8 mouse cellular contexts compared by ENCODE assay signal in the genomic region with DNA sequence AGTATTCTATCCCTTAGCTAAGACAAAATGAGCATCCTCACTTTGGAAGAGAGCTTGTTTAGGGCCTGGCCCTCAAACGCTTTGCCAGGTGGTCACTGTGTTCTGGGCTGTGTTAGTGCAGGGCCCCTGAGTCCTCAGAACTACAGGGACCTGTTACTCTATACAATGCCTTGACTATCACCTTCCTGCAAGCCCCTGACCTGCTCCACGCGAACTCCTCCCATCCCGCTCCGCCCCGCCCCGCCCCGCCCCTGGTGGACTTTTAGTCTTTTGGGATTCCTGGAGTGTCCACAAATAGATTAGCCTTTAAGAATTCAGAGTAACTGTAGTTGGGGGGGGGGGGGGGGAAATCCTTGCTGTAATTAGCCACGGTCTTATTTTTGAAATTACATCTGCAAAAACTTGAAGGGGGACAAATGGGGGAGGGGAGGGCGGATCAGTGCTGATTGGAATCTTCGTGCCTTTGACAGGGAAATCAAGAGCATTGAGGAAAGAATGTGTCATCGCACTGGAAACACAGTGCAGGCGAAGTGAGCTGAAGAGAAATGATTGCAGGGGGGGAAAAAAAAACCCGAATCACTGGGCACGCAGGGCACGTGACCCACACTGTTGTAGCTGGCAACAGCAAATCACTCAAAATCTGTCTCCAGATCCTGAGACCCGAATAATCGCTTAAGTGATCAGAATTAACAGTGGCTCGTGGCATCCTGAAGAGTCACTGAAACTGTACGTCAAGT. TPM values are rescaled to one million over a fixed set of nuclear protein-coding genes. Genes with fewer than 3 reads are reported as not detected.
DNase-seq lines count a peak whose midpoint lies in the region; ATAC-seq and TF ChIP-seq lines count a peak whose summit lies in the region.

No protein-coding gene starts in this region.

- H3K9me3 ChIP-seq in ES-E14 (ENCODE audit: control insufficient read depth, insufficient read depth, low read depth, low read length), result no peaks in the 10 kb centered on the region
- no peaks in the 10 kb centered on the region for H3K9me3 ChIP-seq in hindbrain, embryonic 11.5 days (ENCODE audit: control insufficient read depth, low read length)
- H3K9me3 ChIP-seq in liver, embryonic 13.5 days (replicated peaks), result no peaks in the 10 kb centered on the region

- 0 out of 2 replicates have a peak overlapping the region, but pooled peaks have one; percentile 29 for H3K9ac ChIP-seq in ES-E14 (ENCODE audit: insufficient read depth, low read depth, low read length, poor library complexity, severe bottlenecking)
- peak overlapping the region; percentile 34; the same call in 1 of the 2 replicates for H3K9ac ChIP-seq in hindbrain, embryonic 11.5 days (ENCODE audit: low read depth, low read length)
- peak overlapping the region; percentile 33 for H3K9ac ChIP-seq in liver, embryonic 13.5 days

- no peak overlapping the region; the same call in 1 of the 2 replicates for H3K27ac ChIP-seq in ES-E14 (ENCODE audit: insufficient read depth, low read depth, low read length, poor library complexity, severe bottlenecking)
- H3K27ac ChIP-seq in hindbrain, embryonic 11.5 days (ENCODE audit: low read depth, low read length), result no peak overlapping the region
- H3K27ac ChIP-seq in liver, embryonic 13.5 days, result peak overlapping the region; percentile 23; the same call in 1 of the 2 replicates

- no peaks in the 10 kb centered on the region for H3K27me3 ChIP-seq in hindbrain, embryonic 11.5 days (ENCODE audit: control insufficient read depth, insufficient read depth, low read length)
- no peaks in the 10 kb centered on the region for H3K27me3 ChIP-seq in liver, embryonic 13.5 days

- in situ Hi-C loops in ES-E14 (cut with MboI; ENCODE audit: low sequenced_read_pairs in 2 of 2, unreplicated experiment in 2 of 2), result no loop called here

- peak overlapping the region; percentile 26 for H3K4me2 ChIP-seq in hindbrain, embryonic 11.5 days (replicated peaks; ENCODE audit: low read depth, low read length)
- peak overlapping the region; percentile 62 for H3K4me2 ChIP-seq in liver, embryonic 13.5 days

- H3K4me1 ChIP-seq in ES-E14 (ENCODE audit: control insufficient read depth in 2 of 2, insufficient read depth in 2 of 2, low read length in 2 of 2, poor library complexity in 1 of 2), result peaks cover 10 to 12% of the 10 kb centered on the region in 2 experiments
- no peaks in the 10 kb centered on the region for H3K4me1 ChIP-seq in hindbrain, embryonic 11.5 days (replicated peaks; ENCODE audit: control insufficient read depth, insufficient read depth, low read length)
- peaks cover 60% of the 10 kb centered on the region for H3K4me1 ChIP-seq in liver, embryonic 13.5 days (replicated peaks)

- peak overlapping the region in 1 of 2 experiments; percentile 41; a peak in 2 of 4 replicates for H3K4me3 ChIP-seq in ES-E14 (ENCODE audit: insufficient read depth in 1 of 2, low read depth in 1 of 2, low read length in 2 of 2, poor library complexity in 1 of 2, severe bottlenecking in 1 of 2)
- H3K4me3 ChIP-seq in hindbrain, embryonic 11.5 days (ENCODE audit: low read depth, low read length), result no peak overlapping the region
- peak overlapping the region; percentile 23; the same call in 1 of the 2 replicates for H3K4me3 ChIP-seq in liver, embryonic 13.5 days (replicated peaks)

- no peaks in the 10 kb centered on the region for H3K36me3 ChIP-seq in ES-E14 (ENCODE audit: control insufficient read depth, insufficient read depth, low read length, poor library complexity, severe bottlenecking)
- no peaks in the 10 kb centered on the region for H3K36me3 ChIP-seq in hindbrain, embryonic 11.5 days (ENCODE audit: control insufficient read depth, insufficient read depth, low read length)
- H3K36me3 ChIP-seq in liver, embryonic 13.5 days, result no peaks in the 10 kb centered on the region

- 11% methylated on average over 20 of the region's 20 CpGs for WGBS in hindbrain, embryonic 11.5 days
- 9% methylated on average over 20 of the region's 20 CpGs for WGBS in liver, embryonic 13.5 days (ENCODE audit: insufficient replicate concordance)

- peak; percentile 42 for DNase-seq in adrenal gland, postnatal 14 days
- no peak for DNase-seq in adrenal gland, postnatal 4 days (ENCODE audit: low spot score in 2 of 2)
- DNase-seq in ES-E14 (ENCODE audit: low read depth, low spot score), result no peak
- DNase-seq in hindbrain, embryonic 11.5 days (ENCODE audit: low spot score), result peak; percentile 20
- no peak for DNase-seq in liver, embryonic 13.5 days
- no peak for DNase-seq in thymus, adult 18-20 months
- DNase-seq in cerebellum, adult 11-12 months, result no peak

- ATAC-seq in hindbrain, embryonic 11.5 days (ENCODE audit: low FRiP score), result no peak
- peak; percentile 20; the same call in 1 of the 2 replicates for ATAC-seq in liver, embryonic 13.5 days (ENCODE audit: low read depth)
- ATAC-seq in frontal cortex, adult (ENCODE audit: low TSS enrichment), result no peak

TF ChIP-seq in ES-E14, 5 proteins besides CTCF, POLR2A, EP300 and RAD21:
- TF ChIP-seq MAFK (IDR thresholded peaks at IDR 0.05; ENCODE audit: insufficient read depth, low read depth, low read length), result no peak
- TF ChIP-seq ZNF384 (IDR thresholded peaks at IDR 0.05; ENCODE audit: low read depth, low read length), result peak; percentile 48; the same call in 1 of the 2 replicates
- TF ChIP-seq HCFC1 (IDR thresholded peaks at IDR 0.05; ENCODE audit: borderline replicate concordance, insufficient read depth, low read length), result no peak
- TF ChIP-seq CHD2 (IDR thresholded peaks at IDR 0.05; ENCODE audit: low read depth, low read length), result no peak
- TF ChIP-seq ZC3H11A (IDR thresholded peaks at IDR 0.05; ENCODE audit: borderline replicate concordance, low read depth, low read length), result no peak

RNA-seq across cellular contexts. Expression of gene Atxn2, which starts 6.5 kb away (rescaled TPM):
- 170 and 187 TPM in 2 replicates for total RNA-seq in adrenal gland, postnatal 14 days (2021)
- 100 to 1,000 TPM; 191 to 216 TPM for total RNA-seq in adrenal gland, postnatal 4 days (2021)
- total RNA-seq in ES-E14 (2012; rRNA removed), result 45.2 and 58.0 TPM in 2 replicates
- 63.5 and 75.2 TPM in 2 replicates for polyA plus RNA-seq in hindbrain, embryonic 11.5 days (2014; fragmentation: Nextera tagmentation; extraction: Ambion mirVana)
- polyA plus RNA-seq in liver, embryonic 13.5 days (2015; fragmentation: Nextera tagmentation; extraction: Ambion mirVana), result 16.0 and 17.6 TPM in 2 replicates

RNA-seq across cellular contexts. Expression of gene Brap, which starts 44.3 kb away (rescaled TPM):
- total RNA-seq in adrenal gland, postnatal 14 days (2021), result 55.0 and 57.1 TPM in 2 replicates
- 10 to 100 TPM; 52.8 to 54.4 TPM for total RNA-seq in adrenal gland, postnatal 4 days (2021)
- 24.2 and 31.8 TPM in 2 replicates for total RNA-seq in ES-E14 (2012; rRNA removed)
- 36.8 and 38.8 TPM in 2 replicates for polyA plus RNA-seq in hindbrain, embryonic 11.5 days (2014; fragmentation: Nextera tagmentation; extraction: Ambion mirVana)
- polyA plus RNA-seq in liver, embryonic 13.5 days (2015; fragmentation: Nextera tagmentation; extraction: Ambion mirVana), result 23.9 and 25.5 TPM in 2 replicates

RNA-seq across cellular contexts. Expression of gene Acad10, which starts 44.4 kb away (rescaled TPM):
- total RNA-seq in adrenal gland, postnatal 14 days (2021), result 36.5 and 41.1 TPM in 2 replicates
- total RNA-seq in adrenal gland, postnatal 4 days (2021), result 10 to 100 TPM; 19.8 to 22.4 TPM
- total RNA-seq in ES-E14 (2012; rRNA removed), result 14.0 and 24.4 TPM in 2 replicates
- polyA plus RNA-seq in hindbrain, embryonic 11.5 days (2014; fragmentation: Nextera tagmentation; extraction: Ambion mirVana), result 2.1 and 2.5 TPM in 2 replicates
- polyA plus RNA-seq in liver, embryonic 13.5 days (2015; fragmentation: Nextera tagmentation; extraction: Ambion mirVana), result 2.0 and 2.4 TPM in 2 replicates

Comparison
In these comparisons a context has a peak if more than half of its experiments do, and no peak if none do; other contexts are left out.
1. DNase-seq: peak in adrenal gland, postnatal 14 days (single experiment) and hindbrain, embryonic 11.5 days (single experiment); none in adrenal gland, postnatal 4 days (0 of 2), ES-E14 (single experiment), liver, embryonic 13.5 days (single experiment), thymus, adult 18-20 months (0 of 2) and cerebellum, adult 11-12 months (single experiment).
2. Peak in every context shown above with its lines, with median percentiles within 50 percentile points of each other: H3K9ac ChIP-seq.